Mouse (Mus musculus) cerebellum, adult 2 months (tissue): ENCODE data around the gene Dact3. TPM values are rescaled to one million over a fixed set of nuclear protein-coding genes. Genes with fewer than 3 reads are reported as not detected.
A peak's percentile ranks its signal among the peaks of the same experiment; 100 is the strongest.

Source experiments
- DNase-seq, 2 experiments: peaks; one replicate each; pipeline ENCODE4 v3.0.0; 2021
- H3K27ac ChIP-seq: fragments of 200-500 bp; 2 replicates; pipeline ENCODE4 v1.5.1; 2012; ENCODE audit warnings: low read length, control low read depth, inconsistent platforms; ENCODE audit not compliant: insufficient read depth
- H3K27me3 ChIP-seq: fragments of 200-500 bp; 2 replicates; pipeline ENCODE4 v1.6.1; 2012; ENCODE audit warnings: inconsistent platforms, mild to moderate bottlenecking, low read length, moderate library complexity; ENCODE audit not compliant: control insufficient read depth, insufficient read depth
- H3K4me1 ChIP-seq: fragments of 200-500 bp; 2 replicates; pipeline ENCODE4 v1.6.1; 2011; ENCODE audit warnings: low read length; ENCODE audit not compliant: control insufficient read depth, insufficient read depth
- H3K4me3 ChIP-seq: fragments of 200-500 bp; replicated peaks from 2 replicates; pipeline ENCODE3; 2011; ENCODE audit warnings: mild to moderate bottlenecking, low read depth, low read length, control low read depth; ENCODE audit not compliant: insufficient read depth
- CTCF ChIP-seq: fragments of 200-500 bp; IDR thresholded peaks from 2 replicates; pipeline ENCODE4 v1.5.1; 2011; ENCODE audit warnings: low read depth, mild to moderate bottlenecking, control low read depth, low read length, moderate library complexity, borderline replicate concordance; ENCODE audit not compliant: insufficient read depth
- POLR2A ChIP-seq: fragments of 200-500 bp; IDR thresholded peaks from 2 replicates; pipeline ENCODE4 v1.6.1; 2011; ENCODE audit warnings: low read length, control low read depth, borderline replicate concordance; ENCODE audit not compliant: insufficient read depth
- WGBS: fragments of 180-500 bp; shearing (Covaris S2); methylation state at CpG from one replicate; pipeline ENCODE4 v1.1.7; 2018; 5-methylcytosine and 5-hydroxymethylcytosine counted together
- polyA plus RNA-seq: library from polyadenylated mRNA; depleted of rRNA; stranded (reverse); fragments of >200 nt; gene quantifications from 2 replicates; pipeline ENCODE4 v1.2.3, GENCODE M21; 2012

The Dact3 gene
- polyA plus RNA-seq, 1 experiment, result 68.2 TPM

GRCm38 (mm10) chr7:16885905-16886304, 10.8 kb downstream of the Dact3 start:
- TF ChIP-seq POLR2A (no peak), CTCF (no peak)
- Histone ChIP-seq H3K27me3 (no peaks in the 10 kb centered on the region), H3K27ac (no peak overlapping the region), H3K4me3 (no peak overlapping the region), H3K4me1 (no peaks in the 10 kb centered on the region)
- DNase-seq, result no peak
- 56% methylated on average over 59 of the region's 59 CpGs for WGBS

GRCm38 (mm10) chr7:16890536-16890935, 15.4 kb downstream of the Dact3 start:
- no peak for DNase-seq
- Histone ChIP-seq H3K4me3 (no peak overlapping the region), H3K4me1 (peaks cover 3% of the 10 kb centered on the region; the same call in 1 of the 2 replicates), H3K27me3 (no peaks in the 10 kb centered on the region), H3K27ac (no peak overlapping the region)
- WGBS, result 39% methylated on average over 6 of the region's 6 CpGs
- TF ChIP-seq CTCF (no peak), POLR2A (no peak)

GRCm38 (mm10) chr7:16890944-16891343, 15.8 kb downstream of the Dact3 start:
- 6% methylated on average over 23 of the region's 23 CpGs for WGBS
- Histone ChIP-seq H3K4me1 (peaks cover 3% of the 10 kb centered on the region; the same call in 1 of the 2 replicates), H3K4me3 (no peak overlapping the region), H3K27me3 (no peaks in the 10 kb centered on the region), H3K27ac (no peak overlapping the region)
- TF ChIP-seq POLR2A (no peak), CTCF (no peak)
- no peak for DNase-seq

- peak within 1 kb of the TSS; percentile 57 for H3K4me3 ChIP-seq
Measured at GRCm38 (mm10) chr7:16891641-16892351, 16.7 kb downstream of the Dact3 start, which contains the start of gene Gng8. TSS of gene Gng8 (plus strand) at chr7:16891786.

GRCm38 (mm10) chr7:16892352-16892730, 17.2 kb downstream of the Dact3 start:
- WGBS, result 48% methylated on average over 9 of the region's 9 CpGs
- H3K4me3 ChIP-seq, result no peak overlapping the region
- no peaks in the 10 kb centered on the region for H3K27me3 ChIP-seq
- no peak overlapping the region for H3K27ac ChIP-seq
- DNase-seq, result no peak
- TF ChIP-seq CTCF (no peak), POLR2A (no peak)
- H3K4me1 ChIP-seq, result peaks cover 3% of the 10 kb centered on the region; the same call in 1 of the 2 replicates

More at GRCm38 (mm10) chr7:16891641-16892351, 16.7 kb downstream of the Dact3 start, which contains the start of gene Gng8:
- TF ChIP-seq POLR2A (no peak), CTCF (peak; percentile 81)
- peaks cover 3% of the 10 kb centered on the region; the same call in 1 of the 2 replicates for H3K4me1 ChIP-seq
- peak; percentile 78 to 86 for DNase-seq
- no peaks in the 10 kb centered on the region for H3K27me3 ChIP-seq
- 1% methylated on average over 30 of the region's 30 CpGs for WGBS
- no peak within 1 kb of the TSS for H3K27ac ChIP-seq

- Histone ChIP-seq H3K4me3 (no peak overlapping the region), H3K27ac (no peak overlapping the region), H3K27me3 (no peaks in the 10 kb centered on the region), H3K4me1 (peaks cover 3% of the 10 kb centered on the region; the same call in 1 of the 2 replicates)
- 23% methylated on average over 6 of the region's 6 CpGs for WGBS
- no peak for TF ChIP-seq CTCF
- TF ChIP-seq POLR2A, result no peak
- no peak for DNase-seq
Measured at GRCm38 (mm10) chr7:16893612-16894011, 18.5 kb downstream of the Dact3 start.

GRCm38 (mm10) chr7:16894279-16894678, 19.2 kb downstream of the Dact3 start:
- H3K27me3 ChIP-seq, result no peaks in the 10 kb centered on the region
- TF ChIP-seq CTCF, result no peak
- WGBS, result 43% methylated on average over 4 of the region's 4 CpGs
- no peak for DNase-seq
- H3K27ac ChIP-seq, result no peak overlapping the region
- no peak overlapping the region for H3K4me3 ChIP-seq
- H3K4me1 ChIP-seq, result peaks cover 3% of the 10 kb centered on the region; the same call in 1 of the 2 replicates

GRCm38 (mm10) chr7:16895000-16895399, 19.9 kb downstream of the Dact3 start:
- 1% methylated on average over 24 of the region's 24 CpGs for WGBS
- Histone ChIP-seq H3K4me1 (peaks cover 3% of the 10 kb centered on the region; the same call in 1 of the 2 replicates), H3K4me3 (peak overlapping the region; percentile 44), H3K27me3 (no peaks in the 10 kb centered on the region), H3K27ac (no peak overlapping the region)
- TF ChIP-seq POLR2A (no peak), CTCF (peak; percentile 85)
- DNase-seq, result peak; percentile 82 to 89
